Mouse (Mus musculus) thymus, adult 18-20 months (tissue): ENCODE results near the gene Nudt22.

Source experiments
- DNase-seq, 2 experiments: peaks; one replicate each; pipeline ENCODE4 v3.0.0; 2022; ENCODE audit warnings: mixed read lengths in 2 of 2

The Nudt22 gene

DNA sequence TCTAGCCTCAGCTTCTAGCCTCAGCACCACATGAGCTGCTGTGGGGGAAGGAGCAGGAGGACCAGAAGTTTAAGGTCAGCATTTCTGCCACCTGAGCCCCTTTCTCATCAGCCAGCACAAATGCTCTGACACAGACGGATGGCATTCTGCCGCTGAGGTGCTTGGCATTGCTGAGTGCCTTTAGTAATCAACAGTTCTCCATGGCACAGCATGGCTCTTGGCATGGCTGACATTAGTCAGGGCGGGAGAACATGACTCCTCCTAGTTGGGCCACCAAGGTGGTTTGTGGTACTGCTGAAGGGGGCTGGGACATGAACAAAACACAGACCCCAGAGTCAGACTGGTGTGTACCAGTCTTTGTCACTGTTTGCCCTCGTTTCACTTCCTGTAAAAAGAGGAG lies 47.7 kb downstream of the Nudt22 start:
- DNase-seq, result no peak

DNA sequence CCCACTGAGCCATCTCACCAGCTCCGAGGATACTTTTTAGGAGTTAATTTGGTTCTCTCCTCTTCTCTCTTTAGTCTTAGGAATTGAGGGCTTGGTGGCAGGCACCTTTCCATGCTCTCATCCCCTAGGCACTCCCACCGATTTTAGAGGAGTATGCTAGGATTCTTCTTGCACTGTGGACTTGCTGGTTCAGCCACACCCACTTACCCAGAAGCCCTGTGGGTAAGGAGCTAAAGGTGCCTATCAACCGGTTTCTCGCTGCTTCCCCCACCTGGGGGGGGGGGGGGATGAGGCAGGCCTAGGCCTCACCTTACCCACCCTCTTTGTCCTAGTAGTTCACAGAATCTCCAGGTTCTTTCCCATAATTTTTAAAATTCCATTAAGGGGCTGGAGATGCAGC lies 48.2 kb downstream of the Nudt22 start:
- no peak for DNase-seq

DNA sequence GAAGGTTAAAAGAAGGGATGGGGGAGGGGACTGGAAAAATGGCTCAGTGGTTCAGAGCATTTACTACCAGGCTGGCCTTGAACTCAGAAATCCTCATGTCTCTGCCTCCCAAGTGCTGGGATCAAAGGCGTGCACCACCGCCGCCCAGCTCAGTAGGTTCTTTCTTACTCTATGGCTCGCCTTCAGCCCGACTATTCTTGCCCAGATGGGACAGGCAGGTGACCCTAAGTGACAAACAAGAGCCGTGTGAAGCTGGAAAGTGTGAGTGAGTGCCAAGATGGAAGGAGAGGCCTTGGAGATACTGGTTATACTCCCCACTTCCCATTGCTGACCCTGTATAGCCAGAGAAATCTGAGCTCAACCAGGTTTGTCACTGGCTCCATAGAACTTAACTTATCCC lies 52.2 kb downstream of the Nudt22 start:
- peak in 1 of 2 experiments; percentile 8 for DNase-seq
